8 mouse cellular contexts compared by ENCODE assay signal in the genomic region with DNA sequence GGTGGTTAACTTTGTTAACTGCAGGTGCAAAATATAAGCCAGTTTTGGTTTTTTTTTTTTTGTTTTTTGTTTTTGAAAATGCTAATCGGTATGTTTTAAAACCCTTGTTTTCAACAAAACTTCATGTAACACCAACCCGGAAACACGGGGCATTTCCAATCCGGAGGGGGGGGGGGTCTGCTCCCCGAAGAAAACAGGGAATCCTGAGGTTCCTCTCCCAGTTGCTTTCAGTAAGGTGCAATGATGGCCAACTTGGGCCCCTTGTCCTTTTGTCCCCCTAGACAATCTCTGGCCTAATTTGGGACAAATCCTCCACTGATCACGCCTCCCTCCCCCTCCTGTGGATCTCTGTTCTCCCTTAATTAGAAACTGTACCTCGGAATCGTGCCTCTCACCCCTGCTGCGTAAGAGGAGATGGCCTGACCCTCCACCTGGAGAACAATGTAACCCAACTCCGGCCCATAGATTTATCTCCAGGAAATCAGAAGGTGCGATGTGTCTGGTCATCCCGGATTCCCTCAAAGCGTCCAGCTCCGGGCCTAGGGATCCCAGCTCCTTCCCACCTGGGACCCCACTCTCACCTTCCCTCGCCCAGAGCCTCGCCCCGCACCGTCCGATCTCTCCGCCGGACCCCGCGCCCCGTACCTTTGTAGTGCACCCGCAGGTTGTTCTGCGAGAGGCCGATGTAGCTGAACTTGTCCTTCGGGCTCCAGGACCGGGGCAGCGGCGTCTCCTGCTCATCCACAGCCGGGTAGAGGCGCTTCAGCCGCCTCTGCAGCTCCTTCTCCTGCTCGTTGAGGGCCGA. TPM values are rescaled to one million over a fixed set of nuclear protein-coding genes. Genes with fewer than 3 reads are reported as not detected.
DNase-seq lines count a peak whose midpoint lies in the region; ATAC-seq and TF ChIP-seq lines count a peak whose summit lies in the region.

No protein-coding gene starts in this region.

- peak overlapping the region; percentile 94 for H3ac ChIP-seq in myocyte (ENCODE audit: control insufficient read depth, insufficient read length)

- TF ChIP-seq CTCF in liver, adult 2 months (IDR thresholded peaks at IDR 0.05; ENCODE audit: low read depth, low read length), result no peak
- no peak for TF ChIP-seq CTCF in testis, adult 2 months (IDR thresholded peaks at IDR 0.05; ENCODE audit: control insufficient read depth, insufficient read depth, insufficient replicate concordance, low read depth, low read length)

- peak; percentile 40 for DNase-seq in cerebellum, adult 11 months
- DNase-seq in c-Kit-negative CD71-positive TER-119-positive erythroid progenitor cells, embryonic 14.5 days (ENCODE audit: low read depth, low spot score), result peak; percentile 27
- peak; percentile 60 for DNase-seq in liver, adult 2 months (ENCODE audit: extremely low read depth, low read depth, low spot score)

- peaks cover 33% of the 10 kb centered on the region for H3K4me1 ChIP-seq in forebrain, embryonic 13.5 days
- H3K4me1 ChIP-seq in hindbrain, embryonic 13.5 days (replicated peaks), result peaks cover 44% of the 10 kb centered on the region
- peaks cover 21% of the 10 kb centered on the region for H3K4me1 ChIP-seq in liver, adult 2 months (ENCODE audit: control insufficient read depth, insufficient read depth, low read length)
- peaks cover 5% of the 10 kb centered on the region; the same call in 1 of the 2 replicates for H3K4me1 ChIP-seq in testis, adult 2 months (ENCODE audit: control insufficient read depth, insufficient read depth, low read length)

- H3K4me3 ChIP-seq in forebrain, embryonic 13.5 days, result peak overlapping the region; percentile 91
- peak overlapping the region; percentile 98 for H3K4me3 ChIP-seq in hindbrain, embryonic 13.5 days
- H3K4me3 ChIP-seq in liver, adult 2 months (ENCODE audit: insufficient read depth, low read depth, low read length), result peak overlapping the region; percentile 80
- peak overlapping the region; percentile 77 for H3K4me3 ChIP-seq in myocyte
- H3K4me3 ChIP-seq in testis, adult 2 months (ENCODE audit: control insufficient read depth, low read depth, low read length), result peak overlapping the region; percentile 98

- ATAC-seq in cerebellum, adult (ENCODE audit: insufficient number of reproducible peaks, low FRiP score, low TSS enrichment), result no peak
- no peak; the same call in 1 of the 2 replicates for ATAC-seq in forebrain, embryonic 13.5 days
- ATAC-seq in hindbrain, embryonic 13.5 days (ENCODE audit: low FRiP score), result peak; percentile 34; the same call in 1 of the 2 replicates

- peak overlapping the region; percentile 99 for H3K9ac ChIP-seq in forebrain, embryonic 13.5 days
- H3K9ac ChIP-seq in hindbrain, embryonic 13.5 days, result peak overlapping the region; percentile 99
- H3K9ac ChIP-seq in liver, adult 2 months (ENCODE audit: low read depth, low read length), result peak overlapping the region; percentile 100

- peaks cover 26% of the 10 kb centered on the region for H3K79me2 ChIP-seq in liver, adult 2 months (ENCODE audit: control insufficient read depth, insufficient read depth, low read length)
- H3K79me2 ChIP-seq in myocyte (ENCODE audit: control insufficient read depth, insufficient read depth), result peaks cover 54% of the 10 kb centered on the region

- H3K27ac ChIP-seq in forebrain, embryonic 13.5 days, result peak overlapping the region; percentile 100
- H3K27ac ChIP-seq in hindbrain, embryonic 13.5 days, result peak overlapping the region; percentile 100
- peak overlapping the region; percentile 64 for H3K27ac ChIP-seq in liver, adult 2 months (replicated peaks; ENCODE audit: insufficient read depth, low read depth, low read length)
- peak overlapping the region; percentile 80 for H3K27ac ChIP-seq in testis, adult 2 months (ENCODE audit: control insufficient read depth, insufficient read depth, low read depth, low read length)

- TF ChIP-seq POLR2A in liver, adult 2 months (IDR thresholded peaks at IDR 0.05; ENCODE audit: extremely low read depth, insufficient read depth, low read length), result no peak
- peak; percentile 7 for TF ChIP-seq POLR2A in myocyte (IDR thresholded peaks at IDR 0.05; ENCODE audit: insufficient read length, low read depth)
- TF ChIP-seq POLR2A in testis, adult 2 months (IDR thresholded peaks at IDR 0.05; ENCODE audit: control insufficient read depth, low read depth, low read length), result no peak

- H3K36me3 ChIP-seq in forebrain, embryonic 13.5 days (ENCODE audit: poor library complexity, severe bottlenecking), result no peaks in the 10 kb centered on the region
- H3K36me3 ChIP-seq in hindbrain, embryonic 13.5 days, result no peaks in the 10 kb centered on the region
- no peaks in the 10 kb centered on the region for H3K36me3 ChIP-seq in liver, adult 2 months (ENCODE audit: control insufficient read depth, insufficient read depth, low read length)
- H3K36me3 ChIP-seq in myocyte (ENCODE audit: control insufficient read depth, insufficient read depth), result no peaks in the 10 kb centered on the region
- no peaks in the 10 kb centered on the region; the same call in 1 of the 2 replicates for H3K36me3 ChIP-seq in testis, adult 2 months (ENCODE audit: control insufficient read depth, insufficient read depth, low read length)

- H3K4me2 ChIP-seq in forebrain, embryonic 13.5 days, result peak overlapping the region; percentile 86
- H3K4me2 ChIP-seq in hindbrain, embryonic 13.5 days, result peak overlapping the region; percentile 87
- H3K4me2 ChIP-seq in myocyte (ENCODE audit: low read depth), result peak overlapping the region; percentile 77

- no peaks in the 10 kb centered on the region for H3K27me3 ChIP-seq in forebrain, embryonic 13.5 days
- no peaks in the 10 kb centered on the region for H3K27me3 ChIP-seq in hindbrain, embryonic 13.5 days
- H3K27me3 ChIP-seq in liver, adult 2 months (ENCODE audit: control insufficient read depth, insufficient read depth, low read length), result no peaks in the 10 kb centered on the region
- no peaks in the 10 kb centered on the region for H3K27me3 ChIP-seq in myocyte (ENCODE audit: control insufficient read depth, insufficient read depth, insufficient read length)
- H3K27me3 ChIP-seq in testis, adult 2 months (ENCODE audit: control insufficient read depth, insufficient read depth, low read length), result no peaks in the 10 kb centered on the region

- H3K9me3 ChIP-seq in forebrain, embryonic 13.5 days (replicated peaks), result no peaks in the 10 kb centered on the region
- H3K9me3 ChIP-seq in hindbrain, embryonic 13.5 days, result no peaks in the 10 kb centered on the region

- WGBS in forebrain, embryonic 13.5 days, result 0% methylated on average over 33 of the region's 36 CpGs
- WGBS in hindbrain, embryonic 13.5 days, result under 1% methylated on average over 36 of the region's 36 CpGs
- under 1% methylated on average over 36 of the region's 36 CpGs for WGBS in liver, adult 2 months

TF ChIP-seq in myocyte, 11 proteins besides CTCF, POLR2A, EP300 and RAD21:
- TF ChIP-seq REST (IDR thresholded peaks at IDR 0.05; ENCODE audit: insufficient read depth, insufficient read length) (no peak), TCF12 (IDR thresholded peaks at IDR 0.05; ENCODE audit: insufficient read depth, poor library complexity, severe bottlenecking) (no peak), E2F4 (IDR thresholded peaks at IDR 0.05; ENCODE audit: insufficient read depth) (no peak), MYOG (IDR thresholded peaks at IDR 0.05; ENCODE audit: control insufficient read depth in 1 of 3, insufficient read depth in 1 of 3, insufficient read length in 2 of 3, low read depth in 2 of 3) (no peak), SRF (IDR thresholded peaks at IDR 0.05; ENCODE audit: control insufficient read depth, insufficient read length, low read depth) (no peak), USF1 (IDR thresholded peaks at IDR 0.05; ENCODE audit: low read depth) (no peak), CEBPB (IDR thresholded peaks at IDR 0.05; ENCODE audit: insufficient read depth, poor library complexity, severe bottlenecking) (no peak), MYOD1 (IDR thresholded peaks at IDR 0.05; ENCODE audit: control insufficient read depth in 1 of 3, insufficient read length in 2 of 3, low read depth in 2 of 3) (no peak), MAX (IDR thresholded peaks at IDR 0.05; ENCODE audit: low read depth) (no peak), TCF3 (IDR thresholded peaks at IDR 0.05; ENCODE audit: insufficient read length, low read depth) (no peak), POLR2AphosphoS2 (IDR thresholded peaks at IDR 0.05; ENCODE audit: insufficient read length, low read depth) (no peak)

RNA-seq across cellular contexts. Expression of gene Ranbp9, which starts 1.1 kb away (rescaled TPM):
- 12.4 and 12.7 TPM in 2 replicates for polyA plus RNA-seq in forebrain, embryonic 13.5 days (2015; fragmentation: Nextera tagmentation; extraction: Ambion mirVana)
- 10.4 and 12.9 TPM in 2 replicates for polyA plus RNA-seq in hindbrain, embryonic 13.5 days (2015; fragmentation: Nextera tagmentation; extraction: Ambion mirVana)
- total RNA-seq in liver, adult 2 months (2014; rRNA removed), result 27.8 and 32.8 TPM in 2 replicates
- 10.6 and 17.8 TPM in 2 replicates for polyA plus RNA-seq in liver, adult 2 months (2012; rRNA removed)
- polyA plus RNA-seq in myocyte (2012; fragmentation: generic; extraction: Trizol), result 23.1 TPM
- polyA plus RNA-seq in testis, adult 2 months (2012; rRNA removed), result 141 and 164 TPM in 2 replicates
